Mouse (Mus musculus) neural tube, embryonic 11.5 days (tissue): ENCODE data around the gene Morc2a. TPM values are rescaled to one million over a fixed set of nuclear protein-coding genes. Genes with fewer than 3 reads are reported as not detected.
"Not testable (repeated sequence)": the region's sequence is repeated elsewhere in the genome, so short reads cannot be mapped to it uniquely, and the experiment has no call there.

Source experiments
- ATAC-seq: fragments of 200-750 bp; cut with Nextera tagmentation; 2 replicates; pipeline ENCODE4 v1.8.0; 2017; ENCODE audit warnings: moderate number of reproducible peaks, mild to moderate bottlenecking, moderate TSS enrichment, moderate library complexity; ENCODE audit not compliant: insufficient read depth, low FRiP score, low TSS enrichment
- DNase-seq: peaks from one replicate; pipeline ENCODE4 v3.0.0-alpha.2; 2015; ENCODE audit warnings: low spot score
- H3K27ac ChIP-seq: fragments of 300-500 bp; sonication (generic); 2 replicates; pipeline ENCODE4 v1.5.1; 2014; ENCODE audit warnings: low read depth, mild to moderate bottlenecking, low read length
- H3K27me3 ChIP-seq: fragments of 300-500 bp; sonication (generic); 2 replicates; pipeline ENCODE4 v1.6.1; 2014; ENCODE audit warnings: mild to moderate bottlenecking, low read length, mixed read lengths; ENCODE audit not compliant: control insufficient read depth, insufficient read depth
- H3K36me3 ChIP-seq: fragments of 300-500 bp; sonication (generic); 2 replicates; pipeline ENCODE4 v1.6.1; 2014; ENCODE audit warnings: mild to moderate bottlenecking, low read length, moderate library complexity, mixed read lengths; ENCODE audit not compliant: control insufficient read depth, insufficient read depth
- H3K4me1 ChIP-seq: fragments of 300-500 bp; sonication (generic); 2 replicates; pipeline ENCODE4 v1.6.1; 2014; ENCODE audit warnings: low read length, mixed read lengths; ENCODE audit not compliant: control insufficient read depth, insufficient read depth
- H3K4me2 ChIP-seq: fragments of 300-500 bp; sonication (generic); 2 replicates; pipeline ENCODE4 v1.6.1; 2014; ENCODE audit warnings: low read depth, mild to moderate bottlenecking, moderate library complexity
- H3K4me3 ChIP-seq: fragments of 300-500 bp; sonication (generic); 2 replicates; pipeline ENCODE4 v1.5.1; 2014; ENCODE audit warnings: low read depth, low read length
- H3K9ac ChIP-seq: fragments of 300-500 bp; sonication (generic); 2 replicates; pipeline ENCODE4 v1.6.1; 2014; ENCODE audit warnings: mild to moderate bottlenecking, low read length
- H3K9me3 ChIP-seq: fragments of 300-500 bp; sonication (generic); 2 replicates; pipeline ENCODE4 v1.6.1; 2016; ENCODE audit warnings: low read length; ENCODE audit not compliant: control insufficient read depth
- WGBS: fragments of 180-500 bp; shearing (Covaris S2); extraction: QIAGEN DNeasy Blood & Tissue Kit; methylation state at CpG from one replicate; pipeline ENCODE4 v1.1.7; 2014; 5-methylcytosine and 5-hydroxymethylcytosine counted together
- polyA plus RNA-seq: library from polyadenylated mRNA; unstranded; fragments of >200 nt; fragmentation: Nextera tagmentation; extraction: Ambion mirVana; gene quantifications from 2 replicates; pipeline ENCODE4 v1.2.1, GENCODE M21; 2014

Morc2a gene
- polyA plus RNA-seq = 31.9 and 35.0 TPM in 2 replicates

DNA sequence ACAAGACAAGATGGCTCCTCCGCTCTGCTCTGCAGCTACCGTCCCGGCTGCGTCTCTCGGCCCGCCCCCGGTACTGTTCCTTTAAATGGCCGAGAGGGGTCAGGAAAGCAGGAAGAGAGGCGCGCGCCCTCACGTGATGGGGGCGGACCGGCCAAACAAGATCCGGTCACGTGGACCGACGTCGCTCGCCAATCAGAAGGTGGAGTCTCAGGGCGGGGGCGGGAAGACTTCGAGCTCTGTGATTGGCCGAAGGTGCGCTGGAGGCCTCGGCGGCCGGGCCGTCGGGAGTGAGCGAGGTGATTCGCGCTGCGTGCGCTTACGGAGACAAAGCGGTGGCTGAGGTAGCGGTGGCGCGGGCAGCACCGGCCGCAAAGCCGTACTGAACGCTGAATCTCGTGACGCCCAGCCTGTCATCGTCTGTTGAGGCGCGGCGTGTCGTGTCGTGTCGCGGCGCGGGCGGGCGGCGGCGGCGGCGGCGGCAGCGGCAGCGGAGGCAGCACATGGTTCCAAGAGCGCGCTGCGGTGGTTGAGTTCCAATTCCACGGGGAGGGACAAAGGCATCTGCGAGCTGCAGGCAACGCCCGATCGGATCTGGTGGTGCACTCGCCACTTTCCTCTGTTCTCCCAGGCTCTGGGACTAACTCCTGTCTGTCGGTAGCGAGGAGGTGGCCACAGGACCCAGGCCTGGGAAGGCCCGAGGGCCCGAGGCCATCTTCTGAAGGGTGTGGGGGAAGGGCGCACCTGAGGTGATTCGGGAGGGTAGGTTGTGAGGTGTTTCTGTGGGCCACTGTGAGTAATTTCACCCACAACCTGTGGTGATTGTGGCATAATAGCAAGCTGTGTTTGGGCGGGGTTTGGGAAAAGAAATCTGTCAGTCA is at the start of gene Morc2a:
Morc2a (plus strand) TSS at position 228 of the 878 bp plus-strand sequence.
- no peaks in the 10 kb centered on the region for H3K27me3 ChIP-seq
- 2% methylated on average over 70 of the region's 81 CpGs for WGBS
- ATAC-seq (peak; percentile 95), DNase-seq (peak; percentile 97)
- peak within 1 kb of the TSS; percentile 58 for H3K4me2 ChIP-seq
- H3K4me3 ChIP-seq = peak within 1 kb of the TSS; percentile 95
- H3K36me3 ChIP-seq = peaks cover 17% of the 10 kb centered on the region
- peaks cover 9% of the 10 kb centered on the region for H3K9me3 ChIP-seq
- H3K9ac ChIP-seq = peak within 1 kb of the TSS; percentile 97
- peak within 1 kb of the TSS; percentile 93 for H3K27ac ChIP-seq
- H3K4me1 ChIP-seq = peaks cover 6% of the 10 kb centered on the region; the same call in 1 of the 2 replicates

DNA sequence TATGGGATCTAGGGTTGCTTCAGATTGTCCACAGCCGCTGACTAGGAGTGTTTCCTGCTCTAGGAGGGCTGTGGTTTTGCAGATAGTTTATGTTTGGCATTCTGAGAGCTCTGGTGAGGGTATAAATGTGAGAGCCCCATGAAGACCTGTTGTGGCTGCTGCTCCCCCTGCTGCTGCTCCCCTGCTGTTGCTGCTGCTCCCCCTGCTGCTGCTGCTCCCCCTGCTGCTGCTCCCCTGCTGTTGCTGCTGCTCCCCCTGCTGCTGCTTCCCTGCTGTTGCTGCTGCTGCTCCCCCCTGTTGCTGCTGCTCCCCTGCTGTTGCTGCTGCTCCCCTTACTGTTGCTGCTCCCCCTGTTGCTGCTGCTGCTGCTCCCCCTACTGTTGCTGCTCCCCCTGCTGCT is 47.0 kb upstream of the Morc2a start:
- not testable (repeated sequence) for H3K9ac ChIP-seq, H3K9me3 ChIP-seq, DNase-seq, H3K4me1 ChIP-seq, H3K27me3 ChIP-seq, ATAC-seq, H3K36me3 ChIP-seq, H3K27ac ChIP-seq, H3K4me3 ChIP-seq, H3K4me2 ChIP-seq
- whole genome bisulfite sequencing = 75% methylated on average over 1 of the region's 1 CpGs

DNA sequence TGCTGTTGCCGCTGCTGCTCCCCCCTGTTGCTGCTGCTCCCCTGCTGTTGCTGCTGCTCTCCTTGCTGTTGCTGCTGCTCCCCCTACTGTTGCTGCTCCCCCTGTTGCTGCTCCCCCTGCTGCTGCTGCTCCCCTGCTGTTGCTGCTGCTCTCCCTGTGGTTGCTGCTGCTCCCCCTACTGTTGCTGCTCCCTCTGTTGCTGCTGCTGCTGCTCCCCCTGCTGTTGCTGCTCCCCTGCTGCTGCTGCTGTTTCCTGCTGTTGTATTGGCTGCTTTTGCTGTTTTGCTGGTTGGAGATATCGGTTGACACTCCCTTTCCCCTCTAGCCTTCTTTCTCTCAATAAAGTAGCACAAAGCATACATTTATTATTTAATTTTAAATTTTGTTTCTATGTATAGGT is 46.3 kb upstream of the Morc2a start:
- H3K36me3 ChIP-seq, H3K27me3 ChIP-seq, ATAC-seq, H3K4me2 ChIP-seq, H3K4me1 ChIP-seq, H3K9me3 ChIP-seq, H3K27ac ChIP-seq, H3K9ac ChIP-seq, H3K4me3 ChIP-seq: not testable (repeated sequence)
- WGBS = 59% methylated on average over 2 of the region's 2 CpGs
- DNase-seq = peak; percentile 24

DNA sequence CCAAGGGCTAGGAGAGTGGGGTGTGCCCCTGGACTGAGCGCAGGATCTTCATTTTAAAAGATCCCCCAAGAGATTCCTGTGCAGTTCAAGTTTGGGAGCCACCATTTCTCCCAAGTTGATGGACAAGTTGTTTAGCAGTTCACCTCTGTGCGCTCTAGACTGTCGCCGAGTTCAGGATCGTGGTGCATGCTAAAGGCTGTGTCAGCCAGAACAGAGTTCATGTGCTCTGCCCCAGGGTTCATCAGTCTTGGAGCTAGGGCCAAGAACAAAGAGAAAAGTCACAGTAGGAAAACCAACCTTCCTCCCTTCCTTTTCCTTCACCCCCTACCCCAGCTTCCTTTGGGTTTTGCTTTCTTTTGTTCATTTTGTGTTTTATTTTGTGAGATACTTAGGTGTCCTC is 42.5 kb upstream of the Morc2a start:
- Histone ChIP-seq H3K36me3 (no peaks in the 10 kb centered on the region), H3K4me1 (no peaks in the 10 kb centered on the region), H3K9ac (no peak overlapping the region), H3K27ac (no peak overlapping the region), H3K4me3 (no peak overlapping the region), H3K9me3 (no peaks in the 10 kb centered on the region), H3K27me3 (no peaks in the 10 kb centered on the region), H3K4me2 (no peak overlapping the region)
- no peak for DNase-seq
- ATAC-seq = no peak
- 90% methylated on average over 5 of the region's 5 CpGs for WGBS

GRCm38 (mm10) chr11:3615576-3615975 is 33.4 kb upstream of the Morc2a start:
- no peak overlapping the region for H3K4me2 ChIP-seq
- H3K27me3 ChIP-seq = no peaks in the 10 kb centered on the region
- H3K36me3 ChIP-seq = no peaks in the 10 kb centered on the region
- H3K9me3 ChIP-seq = no peaks in the 10 kb centered on the region
- no peak overlapping the region for H3K9ac ChIP-seq
- DNase-seq (no peak), ATAC-seq (no peak)
- 89% methylated on average over 4 of the region's 4 CpGs for WGBS
- no peak overlapping the region for H3K4me3 ChIP-seq
- no peak overlapping the region for H3K27ac ChIP-seq
- no peaks in the 10 kb centered on the region for H3K4me1 ChIP-seq

GRCm38 (mm10) chr11:3622826-3623225 is 26.2 kb upstream of the Morc2a start:
- H3K27ac ChIP-seq = no peak overlapping the region
- H3K27me3 ChIP-seq = no peaks in the 10 kb centered on the region
- no peaks in the 10 kb centered on the region for H3K36me3 ChIP-seq
- H3K9me3 ChIP-seq = no peaks in the 10 kb centered on the region
- DNase-seq (no peak), ATAC-seq (no peak)
- no peak overlapping the region for H3K4me2 ChIP-seq
- H3K4me3 ChIP-seq = no peak overlapping the region
- 82% methylated on average over 5 of the region's 5 CpGs for WGBS
- no peak overlapping the region for H3K9ac ChIP-seq
- H3K4me1 ChIP-seq = no peaks in the 10 kb centered on the region

GRCm38 (mm10) chr11:3624391-3625027 is 24.5 kb upstream of the Morc2a start:
- 84% methylated on average over 4 of the region's 4 CpGs for WGBS
- H3K4me1 ChIP-seq = no peaks in the 10 kb centered on the region
- no peak overlapping the region for H3K27ac ChIP-seq
- no peak overlapping the region for H3K4me3 ChIP-seq
- no peak for ATAC-seq
- H3K9me3 ChIP-seq = no peaks in the 10 kb centered on the region
- H3K9ac ChIP-seq = no peak overlapping the region
- H3K4me2 ChIP-seq = no peak overlapping the region
- no peak for DNase-seq
- H3K27me3 ChIP-seq = 0 out of 2 replicates have a peak, but pooled peaks cover 6% of the 10 kb centered on the region
- H3K36me3 ChIP-seq = no peaks in the 10 kb centered on the region

DNA sequence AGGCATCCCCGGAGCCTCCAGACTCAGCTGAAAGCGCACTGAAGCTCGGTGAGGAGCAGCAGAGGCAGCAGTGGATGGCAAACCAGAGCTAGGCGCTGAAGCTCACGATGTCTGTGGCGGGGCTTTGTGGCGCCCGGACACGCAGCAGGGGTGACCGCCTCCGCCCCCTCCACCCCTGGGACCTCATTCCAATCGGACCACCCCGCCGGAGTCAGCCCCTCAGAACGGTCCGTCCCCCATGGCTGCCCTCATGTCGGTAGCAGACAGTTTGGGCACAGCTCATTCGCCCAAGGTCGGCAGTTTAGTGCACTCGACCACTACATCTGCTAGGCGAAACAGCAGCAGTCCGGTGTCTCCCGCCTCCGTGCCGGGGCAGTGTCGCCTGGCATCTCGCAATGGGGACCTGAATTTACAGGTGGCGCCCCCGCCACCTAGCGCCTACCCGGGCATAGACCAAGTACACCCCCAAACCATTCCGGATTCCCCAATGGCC is 19.9 kb upstream of the Morc2a start:
- 0 out of 2 replicates have a peak, but pooled peaks cover 7% of the 10 kb centered on the region for H3K27me3 ChIP-seq
- peak overlapping the region; percentile 68 for H3K4me2 ChIP-seq
- DNase-seq = peak; percentile 48
- peak overlapping the region; percentile 34 for H3K4me3 ChIP-seq
- H3K9me3 ChIP-seq = no peaks in the 10 kb centered on the region
- H3K9ac ChIP-seq = peak overlapping the region; percentile 42
- under 1% methylated on average over 32 of the region's 32 CpGs for WGBS
- no peaks in the 10 kb centered on the region for H3K4me1 ChIP-seq
- no peak overlapping the region for H3K27ac ChIP-seq
- H3K36me3 ChIP-seq = no peaks in the 10 kb centered on the region
- no peak for ATAC-seq
